9 mouse cellular contexts compared by ENCODE assay signal in the genomic region with DNA sequence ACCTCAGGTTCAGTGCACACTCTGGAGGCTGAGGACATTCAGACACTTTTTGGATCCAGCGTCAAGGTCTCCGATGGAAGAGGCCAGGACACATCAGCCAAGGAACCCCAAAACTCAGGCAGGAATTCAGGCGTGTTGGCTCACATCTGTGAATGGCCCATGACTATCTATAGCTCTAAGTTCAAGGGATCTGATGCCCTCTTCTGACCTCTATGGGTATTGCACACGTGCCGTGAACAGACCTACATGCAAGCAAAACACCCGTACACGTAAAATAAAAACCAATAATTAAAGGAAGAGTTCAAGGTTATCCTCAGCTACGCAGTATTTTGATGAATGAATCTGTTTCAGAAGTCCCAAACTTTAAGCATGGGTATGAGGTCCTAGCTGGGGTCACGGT. TPM values are rescaled to one million over a fixed set of nuclear protein-coding genes. Genes with fewer than 3 reads are reported as not detected.
DNase-seq lines count a peak whose midpoint lies in the region; ATAC-seq and TF ChIP-seq lines count a peak whose summit lies in the region.
"Had no signal": no experiment of that assay in that cellular context is flagged by ENCODE, and none has a peak within 500 bp of the region (broad histone marks: within the 10 kb centered on the region; RNA-seq: fewer than 3 reads in every experiment).

No protein-coding gene starts in this region.

- no peak for ATAC-seq in embryonic facial prominence, embryonic 14.5 days (ENCODE audit: low read depth)

- peak; percentile 48 to 62 for DNase-seq in cerebellum, postnatal 10 days
- no peak for DNase-seq in cerebellum, adult 8-10 months
- DNase-seq in lung, adult 2 months, result no peak
- no peak for DNase-seq in lung, postnatal 25 days (ENCODE audit: low spot score)
- peak; percentile 24 for DNase-seq in embryonic facial prominence, embryonic 14.5 days (ENCODE audit: low spot score)
- DNase-seq in thymus, postnatal 0 days (ENCODE audit: low spot score), result peak; percentile 53
- no peak for DNase-seq in gastrocnemius, postnatal 36 days
- no peak for DNase-seq in urinary bladder, adult 2 months (ENCODE audit: low spot score)
- DNase-seq: midbrain, embryonic 14.5 days had no signal

- H3K4me2 ChIP-seq in embryonic facial prominence, embryonic 14.5 days (ENCODE audit: low read depth, low read length), result no peak overlapping the region

- 0 out of 2 replicates have a peak, but pooled peaks have one; percentile 18 for TF ChIP-seq CTCF in lung, adult 2 months (IDR thresholded peaks at IDR 0.05; ENCODE audit: insufficient read depth, low read length)

- TF ChIP-seq POLR2A in lung, adult 2 months (IDR thresholded peaks at IDR 0.05; ENCODE audit: borderline replicate concordance, extremely low read depth, low read depth, low read length), result no peak

- H3K36me3 ChIP-seq in embryonic facial prominence, embryonic 14.5 days (ENCODE audit: control insufficient read depth, insufficient read depth, low read length), result no peaks in the 10 kb centered on the region

- no peak overlapping the region for H3K9ac ChIP-seq in embryonic facial prominence, embryonic 14.5 days (ENCODE audit: low read depth, low read length)

- intact Hi-C loops in gastrocnemius, postnatal 36 days (cut with DNase I), result no loop called here

- no peaks in the 10 kb centered on the region for H3K27me3 ChIP-seq in embryonic facial prominence, embryonic 14.5 days (replicated peaks; ENCODE audit: control insufficient read depth, insufficient read depth, low read length)

- no peak overlapping the region for H3K27ac ChIP-seq in embryonic facial prominence, embryonic 14.5 days (replicated peaks; ENCODE audit: low read depth, low read length)

- H3K4me1 ChIP-seq in lung, adult 2 months (ENCODE audit: control insufficient read depth, insufficient read depth, low read length), result no peaks in the 10 kb centered on the region; the same call in 1 of the 2 replicates
- H3K4me1 ChIP-seq in embryonic facial prominence, embryonic 14.5 days (ENCODE audit: control insufficient read depth, insufficient read depth, low read length), result no peaks in the 10 kb centered on the region

- WGBS in lung, adult 2 months, result 87% methylated on average over 9 of the region's 9 CpGs
- WGBS in embryonic facial prominence, embryonic 14.5 days, result 83% methylated on average over 9 of the region's 9 CpGs

- no peak overlapping the region for H3K4me3 ChIP-seq in lung, adult 2 months (replicated peaks; ENCODE audit: extremely low read depth, low read depth, low read length)
- no peak overlapping the region for H3K4me3 ChIP-seq in embryonic facial prominence, embryonic 14.5 days (ENCODE audit: low read depth, low read length)

- no peaks in the 10 kb centered on the region for H3K9me3 ChIP-seq in embryonic facial prominence, embryonic 14.5 days (ENCODE audit: control insufficient read depth, low read length)

RNA-seq across cellular contexts. Expression of gene Uqcc2, which starts 27.0 kb away (rescaled TPM):
- 80.0 and 91.5 TPM in 2 replicates for polyA plus RNA-seq in lung, adult 2 months (2012; rRNA removed)
- 343 and 350 TPM in 2 replicates for polyA plus RNA-seq in embryonic facial prominence, embryonic 14.5 days (2014; fragmentation: Nextera tagmentation; extraction: Ambion mirVana)
- 266 and 304 TPM in 2 replicates for polyA plus RNA-seq in thymus, postnatal 0 days (2015; fragmentation: Nextera tagmentation; extraction: Ambion mirVana)
- 100 to 1,000 TPM; 374 to 378 TPM for total RNA-seq in gastrocnemius, postnatal 36 days (2021)
- 175 and 243 TPM in 2 replicates for polyA plus RNA-seq in urinary bladder, adult 2 months (2012; rRNA removed)

RNA-seq across cellular contexts. Expression of gene Itpr3, which starts 49.6 kb away (rescaled TPM):
- polyA plus RNA-seq in lung, adult 2 months (2012; rRNA removed), result 22.0 and 22.5 TPM in 2 replicates
- 5.0 and 5.5 TPM in 2 replicates for polyA plus RNA-seq in embryonic facial prominence, embryonic 14.5 days (2014; fragmentation: Nextera tagmentation; extraction: Ambion mirVana)
- 4.5 and 4.9 TPM in 2 replicates for polyA plus RNA-seq in thymus, postnatal 0 days (2015; fragmentation: Nextera tagmentation; extraction: Ambion mirVana)
- 1 to 10 TPM; 1.8 to 2.2 TPM for total RNA-seq in gastrocnemius, postnatal 36 days (2021)
- 9.5 and 17.8 TPM in 2 replicates for polyA plus RNA-seq in urinary bladder, adult 2 months (2012; rRNA removed)

Comparison
In these comparisons a context has a peak if more than half of its experiments do, and no peak if none do; other contexts are left out.
1. DNase-seq: peak in cerebellum, postnatal 10 days (2 of 2), embryonic facial prominence, embryonic 14.5 days (single experiment) and thymus, postnatal 0 days (single experiment); none in cerebellum, adult 8-10 months (single experiment), lung, adult 2 months (single experiment), lung, postnatal 25 days (single experiment), gastrocnemius, postnatal 36 days (0 of 2) and urinary bladder, adult 2 months (single experiment).